Mouse (Mus musculus) heart, embryonic 10.5 days (tissue): ENCODE results near the gene Mrpl42. TPM values are rescaled to one million over a fixed set of nuclear protein-coding genes. Genes with fewer than 3 reads are reported as not detected.

Source experiments
- DNase-seq: peaks from one replicate; pipeline ENCODE4 v3.0.0-alpha.2; 2017; ENCODE audit warnings: low spot score
- H3K27ac ChIP-seq: fragments of 300-500 bp; sonication (generic); 2 replicates; pipeline ENCODE4 v1.5.1; 2016; ENCODE audit warnings: mild to moderate bottlenecking
- H3K27me3 ChIP-seq: fragments of 300-500 bp; sonication (generic); 2 replicates; pipeline ENCODE4 v1.6.1; 2016; ENCODE audit warnings: mild to moderate bottlenecking; ENCODE audit not compliant: poor library complexity, insufficient read depth, severe bottlenecking
- H3K36me3 ChIP-seq: fragments of 300-500 bp; sonication (generic); 2 replicates; pipeline ENCODE4 v1.6.1; 2016; ENCODE audit warnings: mild to moderate bottlenecking, moderate library complexity
- H3K4me1 ChIP-seq: fragments of 300-500 bp; sonication (generic); 2 replicates; pipeline ENCODE4 v1.6.1; 2016; ENCODE audit warnings: mild to moderate bottlenecking
- H3K4me3 ChIP-seq: fragments of 300-500 bp; sonication (generic); 2 replicates; pipeline ENCODE4 v1.5.1; 2016; ENCODE audit warnings: mild to moderate bottlenecking, moderate library complexity
- H3K9me3 ChIP-seq: fragments of 300-500 bp; sonication (generic); 2 replicates; pipeline ENCODE4 v1.6.1; 2016; ENCODE audit warnings: mild to moderate bottlenecking, moderate library complexity
- WGBS: fragments of 180-500 bp; shearing (Covaris S2); methylation state at CpG from one replicate; pipeline ENCODE4 v1.1.7; 2016; 5-methylcytosine and 5-hydroxymethylcytosine counted together
- polyA plus RNA-seq: library from polyadenylated mRNA; unstranded; fragments of >200 nt; fragmentation: Nextera tagmentation; extraction: Ambion mirVana; gene quantifications from 2 replicates; pipeline ENCODE4 v1.2.1, GENCODE M21; 2016

Mrpl42 gene
- polyA plus RNA-seq, 1 experiment from 2014 or later = 445 TPM

GRCm38 (mm10) chr10:95442334-95442733 is 59.4 kb downstream of the Mrpl42 start:
- DNase-seq = no peak
- H3K36me3 ChIP-seq = no peaks in the 10 kb centered on the region
- H3K9me3 ChIP-seq = no peaks in the 10 kb centered on the region
- 0 out of 2 replicates have a peak, but pooled peaks cover 11% of the 10 kb centered on the region for H3K27me3 ChIP-seq
- H3K4me3 ChIP-seq = no peak overlapping the region
- no peak overlapping the region for H3K27ac ChIP-seq
- WGBS = 72% methylated on average over 4 of the region's 4 CpGs
- H3K4me1 ChIP-seq = peaks cover 13% of the 10 kb centered on the region

GRCm38 (mm10) chr10:95440566-95440965 is 61.2 kb downstream of the Mrpl42 start:
- no peaks in the 10 kb centered on the region for H3K9me3 ChIP-seq
- DNase-seq = no peak
- 0 out of 2 replicates have a peak, but pooled peaks cover 8% of the 10 kb centered on the region for H3K27me3 ChIP-seq
- no peak overlapping the region for H3K4me3 ChIP-seq
- no peak overlapping the region for H3K27ac ChIP-seq
- peaks cover 13% of the 10 kb centered on the region for H3K4me1 ChIP-seq
- no peaks in the 10 kb centered on the region for H3K36me3 ChIP-seq
- WGBS = 45% methylated on average over 2 of the region's 2 CpGs

- Histone ChIP-seq H3K4me3 (no peak overlapping the region), H3K27ac (no peak overlapping the region), H3K36me3 (no peaks in the 10 kb centered on the region), H3K27me3 (0 out of 2 replicates have a peak, but pooled peaks cover under 1% of the 10 kb centered on the region), H3K4me1 (peaks cover 13% of the 10 kb centered on the region), H3K9me3 (no peaks in the 10 kb centered on the region)
- 70% methylated on average over 10 of the region's 10 CpGs for WGBS
- DNase-seq = no peak
Observed at GRCm38 (mm10) chr10:95439718-95440339, 61.9 kb downstream of the Mrpl42 start.

- H3K4me3 ChIP-seq = 0 out of 2 replicates have a peak overlapping the region, but pooled peaks have one; percentile 8
- H3K9me3 ChIP-seq = no peaks in the 10 kb centered on the region
- 8% methylated on average over 11 of the region's 11 CpGs for WGBS
- H3K27me3 ChIP-seq = no peaks in the 10 kb centered on the region
- H3K27ac ChIP-seq = no peak overlapping the region
- H3K4me1 ChIP-seq = peaks cover 13% of the 10 kb centered on the region
- no peak for DNase-seq
- H3K36me3 ChIP-seq = no peaks in the 10 kb centered on the region
Observed at GRCm38 (mm10) chr10:95438941-95439340, 62.8 kb downstream of the Mrpl42 start.

Other genes starting within 250 kb of the Mrpl42 start
- 9.6 and 10.7 TPM in 2 replicates for gene Cradd, start 177.8 kb downstream of the Mrpl42 start, polyA plus RNA-seq
- gene Socs2, start 84.8 kb downstream of the Mrpl42 start, polyA plus RNA-seq = 30.7 and 39.6 TPM in 2 replicates
- 328 and 389 TPM in 2 replicates for gene Ube2n, start 13.2 kb upstream of the Mrpl42 start, polyA plus RNA-seq
- gene Nudt4, start 62.2 kb upstream of the Mrpl42 start, polyA plus RNA-seq = 92.7 and 104 TPM in 2 replicates
- gene Anapc15-ps, start 171.5 kb upstream of the Mrpl42 start, polyA plus RNA-seq = not detected in 2 replicates